Mouse (Mus musculus): ENCODE measurements around the gene Olfr1437. TPM values are rescaled to one million over a fixed set of nuclear protein-coding genes. Genes with fewer than 3 reads are reported as not detected.
"Not testable (repeated sequence)": the region's sequence is repeated elsewhere in the genome, so short reads cannot be mapped to it uniquely, and the experiment has no call there.

Olfr1437 gene
- not detected in 2 replicates for polyA plus RNA-seq (2015; fragmentation: Nextera tagmentation; extraction: Ambion mirVana)

DNA sequence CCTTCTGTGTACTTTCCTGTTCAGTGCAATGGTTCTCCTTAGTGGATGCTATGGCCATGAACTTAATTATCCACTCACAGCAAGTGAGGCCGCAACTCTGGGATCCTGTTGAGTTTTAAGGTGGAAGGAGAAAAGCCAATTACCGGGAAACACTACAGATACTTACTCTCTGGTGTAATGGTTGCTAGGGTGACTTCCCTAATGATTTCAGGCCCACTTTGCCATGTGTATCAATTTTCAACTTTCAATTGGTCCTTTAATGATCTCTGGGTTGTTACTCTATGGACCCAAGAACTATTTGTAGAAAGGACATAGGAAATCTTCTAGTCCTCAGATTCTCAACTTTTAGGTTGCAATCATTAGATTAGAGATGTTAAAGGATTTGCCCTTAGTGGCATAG, at the start of gene Olfr1437:
TSS of gene Olfr1437 (minus strand) at position 101 of the 400 bp plus-strand sequence.
- no peaks in the 10 kb centered on the region for H3K9me3 ChIP-seq (replicated peaks)
- H3K9ac ChIP-seq, result no peak within 1 kb of the TSS
- no peaks in the 10 kb centered on the region for H3K4me1 ChIP-seq
- no peak within 1 kb of the TSS for H3K4me3 ChIP-seq
- H3K36me3 ChIP-seq (ENCODE audit: poor library complexity, severe bottlenecking), result no peaks in the 10 kb centered on the region
- no peak within 1 kb of the TSS for H3K27ac ChIP-seq
- no peak for ATAC-seq
- WGBS, result 76% methylated on average over 2 of the region's 2 CpGs
- no peaks in the 10 kb centered on the region for H3K27me3 ChIP-seq
- H3K4me2 ChIP-seq, result no peak within 1 kb of the TSS

DNA sequence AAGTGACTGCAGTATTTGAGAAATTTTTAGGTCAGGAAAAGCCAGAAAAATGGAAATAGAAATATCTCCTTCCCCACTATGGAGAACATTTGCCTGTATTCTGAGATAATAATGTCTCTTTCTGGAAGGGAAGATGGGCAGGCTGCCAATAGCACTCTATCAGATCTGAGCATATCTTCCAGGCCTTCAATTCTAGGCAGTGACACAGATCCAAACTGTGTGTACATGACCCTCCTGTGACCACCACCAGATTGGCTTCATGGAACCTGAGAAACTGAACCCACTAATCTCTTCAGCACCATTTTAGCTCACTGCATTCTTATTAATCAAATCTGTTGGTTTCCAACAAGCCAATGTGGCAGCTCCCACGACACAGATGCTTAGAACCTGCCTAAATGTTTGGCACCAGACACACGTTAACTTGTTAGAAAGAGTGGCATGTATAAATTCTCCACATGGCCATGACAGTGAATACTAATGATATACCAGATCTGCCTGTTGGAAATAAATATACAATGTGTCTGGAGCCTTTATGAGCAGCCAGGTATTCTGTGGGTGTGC, 49.6 kb upstream of the Olfr1437 start:
- WGBS, result 74% methylated on average over 2 of the region's 2 CpGs
- Histone ChIP-seq H3K9me3 (replicated peaks) (no peaks in the 10 kb centered on the region), H3K27me3 (no peaks in the 10 kb centered on the region), H3K4me1 (no peaks in the 10 kb centered on the region), H3K4me3 (no peak overlapping the region), H3K9ac (no peak overlapping the region), H3K4me2 (no peak overlapping the region), H3K36me3 (ENCODE audit: poor library complexity, severe bottlenecking) (no peaks in the 10 kb centered on the region), H3K27ac (no peak overlapping the region)
- no peak; the same call in 1 of the 2 replicates for ATAC-seq

DNA sequence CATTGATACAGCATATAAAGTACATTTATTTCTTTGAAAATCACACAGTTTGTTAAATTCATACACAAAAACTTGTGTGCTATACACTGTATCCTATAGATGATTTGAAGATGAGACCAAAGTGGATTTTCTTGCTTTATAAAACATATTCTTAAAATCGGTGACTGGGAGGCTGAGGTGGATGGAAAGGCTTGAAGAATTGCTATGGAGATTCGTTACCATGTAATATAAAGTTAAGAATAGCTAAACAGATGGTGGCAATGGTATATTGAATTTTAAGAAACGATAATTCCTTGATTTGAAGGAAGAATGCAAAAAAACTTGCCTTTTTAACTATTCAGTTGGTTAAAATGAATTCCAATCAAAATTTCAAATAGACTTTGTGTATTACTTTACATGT, 48.1 kb upstream of the Olfr1437 start:
- 83% methylated on average over 3 of the region's 3 CpGs for WGBS
- Histone ChIP-seq H3K9me3 (replicated peaks) (no peaks in the 10 kb centered on the region), H3K9ac (no peak overlapping the region)

DNA sequence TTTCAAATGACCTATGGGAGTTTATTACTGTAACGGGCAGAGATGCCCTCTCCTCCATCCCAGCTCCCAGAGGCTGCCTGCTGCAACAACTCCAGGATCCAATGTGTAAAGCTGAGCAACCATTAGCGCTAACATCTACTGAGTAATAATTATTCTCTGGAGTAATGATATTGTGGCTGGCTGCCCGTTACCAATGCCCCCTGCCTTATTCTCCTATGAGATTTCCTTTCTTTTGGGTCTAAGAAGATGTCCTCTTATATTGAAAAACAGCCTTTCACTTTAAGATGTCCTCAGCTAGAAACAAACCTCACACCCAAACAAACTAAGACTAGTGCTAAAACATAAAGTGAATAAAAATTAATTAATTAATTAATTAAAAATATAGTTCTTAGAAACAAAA, 10.9 kb upstream of the Olfr1437 start, which contains the start of gene Olfr1438-ps1:
TSS of gene Olfr1438-ps1 (minus strand) at position 101 of the 400 bp plus-strand sequence.
- WGBS, result 82% methylated on average over 3 of the region's 3 CpGs
- H3K9ac ChIP-seq, result no peak within 1 kb of the TSS
- H3K4me1 ChIP-seq, result no peaks in the 10 kb centered on the region
- H3K4me3 ChIP-seq, result no peak within 1 kb of the TSS
- no peak for ATAC-seq
- no peaks in the 10 kb centered on the region for H3K9me3 ChIP-seq (replicated peaks)
- no peak within 1 kb of the TSS for H3K4me2 ChIP-seq
- H3K36me3 ChIP-seq (ENCODE audit: poor library complexity, severe bottlenecking), result no peaks in the 10 kb centered on the region
- no peaks in the 10 kb centered on the region for H3K27me3 ChIP-seq
- no peak within 1 kb of the TSS for H3K27ac ChIP-seq

More for the DNA sequence above, 48.1 kb upstream of the Olfr1437 start:
- H3K4me2 ChIP-seq, result no peak overlapping the region
- no peaks in the 10 kb centered on the region for H3K36me3 ChIP-seq (ENCODE audit: poor library complexity, severe bottlenecking)
- H3K27ac ChIP-seq, result no peak overlapping the region
- no peaks in the 10 kb centered on the region for H3K4me1 ChIP-seq
- no peak for ATAC-seq
- no peak overlapping the region for H3K4me3 ChIP-seq
- no peaks in the 10 kb centered on the region for H3K27me3 ChIP-seq

DNA sequence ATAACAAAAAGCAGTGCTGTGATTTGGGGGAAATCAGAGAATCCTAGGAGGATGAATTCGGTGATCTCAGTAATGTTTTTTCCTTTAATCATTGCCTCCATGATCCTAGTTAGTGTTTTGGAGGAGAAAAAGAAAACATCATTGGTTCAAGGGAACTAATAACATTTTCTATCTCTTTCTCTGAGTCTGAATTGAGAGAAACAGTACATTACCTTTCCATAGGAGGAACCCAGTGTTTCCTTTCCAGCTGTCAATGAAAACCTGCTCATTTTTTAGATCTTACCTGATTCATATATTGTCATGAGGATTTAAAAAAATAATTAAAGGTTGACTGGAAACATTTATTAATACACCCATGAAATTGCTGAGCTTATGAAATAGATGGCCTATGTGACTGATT, 25.9 kb downstream of the Olfr1437 start, which contains the start of gene Olfr1436:
TSS of gene Olfr1436 (minus strand) at position 101 of the 400 bp plus-strand sequence.
- not testable (repeated sequence) for H3K9ac ChIP-seq; H3K4me1 ChIP-seq; H3K27ac ChIP-seq; ATAC-seq; H3K4me3 ChIP-seq; H3K36me3 ChIP-seq (ENCODE audit: poor library complexity, severe bottlenecking); H3K4me2 ChIP-seq; H3K27me3 ChIP-seq; H3K9me3 ChIP-seq (replicated peaks)
- 78% methylated on average over 1 of the region's 1 CpGs for WGBS

DNA sequence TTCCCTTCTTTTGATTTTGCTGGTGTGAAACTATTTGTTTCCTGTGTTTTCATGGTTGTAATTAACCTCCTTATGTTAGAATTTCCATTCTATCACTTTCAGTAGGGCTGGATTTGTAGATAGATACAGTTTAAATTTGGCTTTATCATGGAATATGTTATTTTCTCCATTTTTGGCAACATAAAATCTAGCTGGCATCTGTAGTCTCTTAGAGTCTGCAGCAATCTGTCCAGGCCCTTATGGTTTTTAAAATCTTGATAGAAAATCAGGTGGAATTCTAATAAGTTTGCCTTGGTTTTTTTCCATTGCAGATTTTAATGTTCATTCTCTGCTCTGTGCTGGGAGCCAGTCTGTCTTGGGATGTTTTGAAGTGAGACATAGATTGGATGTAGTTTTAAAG, 31.9 kb downstream of the Olfr1437 start:
- Histone ChIP-seq H3K4me3 (no peak overlapping the region), H3K27me3 (no peaks in the 10 kb centered on the region), H3K9me3 (replicated peaks) (no peaks in the 10 kb centered on the region), H3K4me2 (no peak overlapping the region), H3K36me3 (ENCODE audit: poor library complexity, severe bottlenecking) (no peaks in the 10 kb centered on the region), H3K9ac (no peak overlapping the region), H3K27ac (no peak overlapping the region), H3K4me1 (no peaks in the 10 kb centered on the region)
- no peak for ATAC-seq

DNA sequence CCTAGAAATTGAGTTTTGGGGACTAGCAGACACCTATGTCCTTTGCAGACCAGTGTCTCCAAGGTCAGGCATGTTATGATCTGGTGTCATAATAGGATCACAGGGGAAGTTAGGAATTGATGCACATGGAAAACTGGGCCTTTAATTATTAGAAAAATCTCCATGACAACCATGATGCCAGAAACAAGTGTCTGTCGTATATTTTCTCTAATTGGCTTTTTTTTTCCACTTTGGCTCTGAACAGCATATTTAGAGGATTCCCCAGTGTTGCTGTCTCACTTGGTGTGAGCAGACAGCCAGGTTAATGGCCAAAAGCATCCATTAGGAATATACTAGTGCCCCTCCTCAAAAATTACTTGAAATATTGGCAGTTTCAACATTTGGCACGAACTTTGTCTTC, 45.3 kb downstream of the Olfr1437 start, which contains the start of gene Olfr1434:
TSS of gene Olfr1434 (plus strand) at position 301 of the 400 bp plus-strand sequence.
- Histone ChIP-seq H3K27me3 (no peaks in the 10 kb centered on the region), H3K4me3 (no peak within 1 kb of the TSS), H3K36me3 (ENCODE audit: poor library complexity, severe bottlenecking) (no peaks in the 10 kb centered on the region), H3K9me3 (replicated peaks) (no peaks in the 10 kb centered on the region), H3K9ac (no peak within 1 kb of the TSS), H3K4me2 (no peak within 1 kb of the TSS), H3K4me1 (no peaks in the 10 kb centered on the region), H3K27ac (no peak within 1 kb of the TSS)
- WGBS, result 81% methylated on average over 2 of the region's 2 CpGs
- no peak for ATAC-seq

Other genes starting within 250 kb of the Olfr1437 start
- gene Olfr1425, start 247.4 kb downstream of the Olfr1437 start, polyA plus RNA-seq (2015; fragmentation: Nextera tagmentation; extraction: Ambion mirVana), result not detected in 2 replicates
- not detected in 2 replicates for gene Olfr1426, start 233.1 kb downstream of the Olfr1437 start, polyA plus RNA-seq (2015; fragmentation: Nextera tagmentation; extraction: Ambion mirVana)
- not detected in 2 replicates for gene Olfr1427, start 221.8 kb downstream of the Olfr1437 start, polyA plus RNA-seq (2015; fragmentation: Nextera tagmentation; extraction: Ambion mirVana)
- gene Olfr1428, start 209.2 kb downstream of the Olfr1437 start, polyA plus RNA-seq (2015; fragmentation: Nextera tagmentation; extraction: Ambion mirVana), result not detected in 2 replicates
- gene Olfr76, start 201.9 kb downstream of the Olfr1437 start, polyA plus RNA-seq (2015; fragmentation: Nextera tagmentation; extraction: Ambion mirVana), result not detected in 2 replicates
- not detected in 2 replicates for gene Olfr1555-ps1, start 155.0 kb downstream of the Olfr1437 start, polyA plus RNA-seq (2015; fragmentation: Nextera tagmentation; extraction: Ambion mirVana)
- not detected in 2 replicates for gene Olfr1431, start 124.5 kb downstream of the Olfr1437 start, polyA plus RNA-seq (2015; fragmentation: Nextera tagmentation; extraction: Ambion mirVana)
- gene Olfr1432, start 92.5 kb downstream of the Olfr1437 start, polyA plus RNA-seq (2015; fragmentation: Nextera tagmentation; extraction: Ambion mirVana), result not detected in 2 replicates
- gene Olfr262, start 83.4 kb downstream of the Olfr1437 start, polyA plus RNA-seq (2015; fragmentation: Nextera tagmentation; extraction: Ambion mirVana), result not detected in 2 replicates
- not detected in 2 replicates for gene Olfr235, start 64.1 kb downstream of the Olfr1437 start, polyA plus RNA-seq (2015; fragmentation: Nextera tagmentation; extraction: Ambion mirVana)
- gene Olfr1434, start 45.2 kb downstream of the Olfr1437 start, polyA plus RNA-seq (2015; fragmentation: Nextera tagmentation; extraction: Ambion mirVana), result not detected in 2 replicates
- gene Olfr1436, start 26.0 kb downstream of the Olfr1437 start, polyA plus RNA-seq (2015; fragmentation: Nextera tagmentation; extraction: Ambion mirVana), result not detected in 2 replicates
- gene Olfr1438-ps1, start 10.8 kb upstream of the Olfr1437 start, polyA plus RNA-seq (2015; fragmentation: Nextera tagmentation; extraction: Ambion mirVana), result not detected in 2 replicates
- not detected in 2 replicates for gene Olfr1440, start 62.2 kb upstream of the Olfr1437 start, polyA plus RNA-seq (2015; fragmentation: Nextera tagmentation; extraction: Ambion mirVana)
- gene Olfr1441, start 92.3 kb upstream of the Olfr1437 start, polyA plus RNA-seq (2015; fragmentation: Nextera tagmentation; extraction: Ambion mirVana), result not detected in 2 replicates
- not detected in 2 replicates for gene Pfpl, start 102.8 kb upstream of the Olfr1437 start, polyA plus RNA-seq (2015; fragmentation: Nextera tagmentation; extraction: Ambion mirVana)
- 0.30 and 0.48 TPM in 2 replicates for gene Mpeg1, start 135.7 kb upstream of the Olfr1437 start, polyA plus RNA-seq (2015; fragmentation: Nextera tagmentation; extraction: Ambion mirVana)
- 16.9 and 20.0 TPM in 2 replicates for gene Dtx4, start 176.4 kb upstream of the Olfr1437 start, polyA plus RNA-seq (2015; fragmentation: Nextera tagmentation; extraction: Ambion mirVana)
- gene Fam111a, start 220.6 kb upstream of the Olfr1437 start, polyA plus RNA-seq (2015; fragmentation: Nextera tagmentation; extraction: Ambion mirVana), result 12.4 and 13.4 TPM in 2 replicates

Data from forebrain, embryonic 13.5 days (tissue).